11 mouse cellular contexts compared by ENCODE assay signal in the genomic region with DNA sequence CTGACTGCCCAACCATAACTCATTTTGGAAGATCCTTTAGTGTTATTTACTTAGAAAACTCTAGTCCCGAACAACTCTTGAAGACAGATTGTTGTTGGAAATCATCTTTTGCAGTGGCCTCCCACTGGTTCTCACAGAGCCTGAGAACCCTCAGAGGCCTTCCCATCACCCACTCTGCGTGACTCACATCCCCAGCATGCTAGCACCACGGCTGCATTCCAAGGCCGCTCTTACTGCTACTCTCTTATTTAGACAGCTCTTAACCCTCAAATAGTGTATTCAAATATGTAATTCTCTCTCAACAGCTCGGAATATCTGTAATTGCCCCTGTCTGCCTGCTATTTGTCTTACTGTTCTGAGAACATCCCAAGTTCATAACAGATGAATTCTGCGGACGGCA. TPM values are rescaled to one million over a fixed set of nuclear protein-coding genes. Genes with fewer than 3 reads are reported as not detected.
DNase-seq lines count a peak whose midpoint lies in the region; ATAC-seq lines count a peak whose summit lies in the region.
"Had no signal": no experiment of that assay in that cellular context is flagged by ENCODE, and none has a peak within 500 bp of the region (broad histone marks: within the 10 kb centered on the region; RNA-seq: fewer than 3 reads in every experiment).

No protein-coding gene starts in this region.

- no peak for ATAC-seq in midbrain, embryonic 16.5 days
- no peak for ATAC-seq in hindbrain, embryonic 12.5 days (ENCODE audit: low FRiP score)

- no peaks in the 10 kb centered on the region for H3K36me3 ChIP-seq in midbrain, embryonic 16.5 days (ENCODE audit: control insufficient read depth, insufficient read depth, low read length)
- no peaks in the 10 kb centered on the region for H3K36me3 ChIP-seq in hindbrain, embryonic 12.5 days
- H3K36me3 ChIP-seq: liver, embryonic 15.5 days had no signal

- no peak overlapping the region for H3K4me3 ChIP-seq in midbrain, embryonic 16.5 days (ENCODE audit: low read depth, low read length)
- no peak overlapping the region for H3K4me3 ChIP-seq in hindbrain, embryonic 12.5 days
- H3K4me3 ChIP-seq: liver, embryonic 15.5 days had no signal

- H3K27ac ChIP-seq in midbrain, embryonic 16.5 days (ENCODE audit: low read length): no peak overlapping the region
- H3K27ac ChIP-seq in hindbrain, embryonic 12.5 days: no peak overlapping the region
- H3K27ac ChIP-seq: liver, embryonic 15.5 days had no signal

- H3K9ac ChIP-seq in midbrain, embryonic 16.5 days (ENCODE audit: low read depth, low read length): no peak overlapping the region
- H3K9ac ChIP-seq in hindbrain, embryonic 12.5 days: no peak overlapping the region
- H3K9ac ChIP-seq: liver, embryonic 15.5 days had no signal

- H3K4me2 ChIP-seq in midbrain, embryonic 16.5 days (ENCODE audit: low read length): no peak overlapping the region
- H3K4me2 ChIP-seq in hindbrain, embryonic 12.5 days (replicated peaks): no peak overlapping the region
- H3K4me2 ChIP-seq: liver, embryonic 15.5 days had no signal

- H3K9me3 ChIP-seq in midbrain, embryonic 16.5 days (replicated peaks; ENCODE audit: control insufficient read depth, low read length, poor library complexity, severe bottlenecking): no peaks in the 10 kb centered on the region
- H3K9me3 ChIP-seq in hindbrain, embryonic 12.5 days (replicated peaks): no peaks in the 10 kb centered on the region
- H3K9me3 ChIP-seq: liver, embryonic 15.5 days had no signal

- 68% methylated on average over 7 of the region's 7 CpGs for WGBS in midbrain, embryonic 16.5 days
- 64% methylated on average over 7 of the region's 7 CpGs for WGBS in hindbrain, embryonic 12.5 days

- no peaks in the 10 kb centered on the region for H3K4me1 ChIP-seq in midbrain, embryonic 16.5 days (ENCODE audit: control insufficient read depth, insufficient read depth, low read length)
- H3K4me1 ChIP-seq in hindbrain, embryonic 12.5 days: no peaks in the 10 kb centered on the region

- H3K27me3 ChIP-seq in midbrain, embryonic 16.5 days (ENCODE audit: control insufficient read depth, insufficient read depth, low read depth, low read length): no peaks in the 10 kb centered on the region
- no peaks in the 10 kb centered on the region for H3K27me3 ChIP-seq in hindbrain, embryonic 12.5 days
- H3K27me3 ChIP-seq: liver, embryonic 15.5 days had no signal

- DNase-seq in kidney, postnatal 14 days: peak; percentile 38
- DNase-seq in kidney, adult 9 months: no peak
- DNase-seq in adrenal gland, adult 2 months: peak; percentile 86
- peak; percentile 54 to 57 for DNase-seq in heart, postnatal 10 days
- peak; percentile 36 to 66 for DNase-seq in lung, postnatal 4 days
- DNase-seq in cerebellum, postnatal 4 days (ENCODE audit: low spot score in 2 of 2): no peak
- DNase-seq: cerebellum, adult 9-11 months had no signal

- intact Hi-C loops in heart, postnatal 10 days (cut with DNase I): loop anchor here (2.0 kb wide), 1 partner anchor 45 kb away; no protein-coding TSS in a partner anchor

RNA-seq across cellular contexts. Expression of a gene that starts 2.9 kb away (rescaled TPM):
- 1 to 10 TPM; 8.9 to 9.3 TPM for total RNA-seq in adrenal gland, adult 2 months (2021)
- polyA plus RNA-seq in adrenal gland, adult 2 months (2012; rRNA removed): 4.5 TPM in 2 replicates
- 10 to 100 TPM; 35.8 to 48.7 TPM for total RNA-seq in heart, postnatal 10 days (2021)
- 0.22 and 0.38 TPM in 2 replicates for polyA plus RNA-seq in midbrain, embryonic 16.5 days (2015; fragmentation: Nextera tagmentation; extraction: Ambion mirVana)
- 1.6 and 1.7 TPM in 2 replicates for polyA plus RNA-seq in hindbrain, embryonic 12.5 days (2016; fragmentation: Nextera tagmentation; extraction: Ambion mirVana)
- total RNA-seq: MEL had no signal

Comparison
In these comparisons a context has a peak if more than half of its experiments do, and no peak if none do; other contexts are left out.
1. DNase-seq: peak in kidney, postnatal 14 days (single experiment), adrenal gland, adult 2 months (single experiment), heart, postnatal 10 days (2 of 2) and lung, postnatal 4 days (2 of 2); none in kidney, adult 9 months (single experiment) and cerebellum, postnatal 4 days (0 of 2).